Mouse (Mus musculus): ENCODE measurements around the gene Olfr61.

DNA sequence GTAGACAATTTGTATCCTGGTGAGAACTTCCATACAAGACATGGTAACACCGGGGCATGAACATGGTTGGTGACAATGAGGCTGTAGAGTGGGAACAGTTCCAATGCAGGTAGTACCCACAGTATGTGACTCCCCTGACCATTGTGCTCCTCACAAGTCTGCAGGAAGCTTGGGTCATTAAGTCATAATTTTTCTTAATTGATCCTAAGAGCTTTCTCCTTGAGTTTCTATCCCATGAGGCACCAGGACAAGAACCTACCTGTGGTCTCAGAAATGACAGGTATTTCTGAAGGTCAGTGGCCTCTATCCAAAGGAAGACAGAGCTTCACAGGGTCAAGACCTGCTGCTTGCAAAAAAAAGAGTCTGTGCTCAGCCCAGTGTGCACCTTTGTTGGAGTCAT lies 52.9 kb downstream of the Olfr61 start, which contains the start of gene Olfr45:
- TF ChIP-seq FLI1 (IDR thresholded peaks at IDR 0.05; ENCODE audit: low read length) (no peak), GATA1 (IDR thresholded peaks at IDR 0.05; ENCODE audit: borderline replicate concordance, low read length) (no peak)
